Mouse (Mus musculus) stomach, postnatal 0 days (tissue): Measurements from ENCODE around the gene Spc24. TPM values are rescaled to one million over a fixed set of nuclear protein-coding genes. Genes with fewer than 3 reads are reported as not detected.
"Not testable (repeated sequence)": the region's sequence is repeated elsewhere in the genome, so short reads cannot be mapped to it uniquely, and the experiment has no call there.

ENCODE experiments used
- ATAC-seq: fragments of 200-750 bp; cut with Nextera tagmentation; 2 replicates; pipeline ENCODE4 v1.8.0; 2017; ENCODE audit not compliant: low FRiP score, low TSS enrichment
- DNase-seq: peaks from one replicate; pipeline ENCODE4 v3.0.0-alpha.2; 2016; ENCODE audit warnings: low spot score
- H3K27ac ChIP-seq: fragments of 300-500 bp; sonication (generic); replicated peaks from 2 replicates; pipeline ENCODE4 v1.5.1; 2014; ENCODE audit warnings: mild to moderate bottlenecking, control low read depth
- H3K27me3 ChIP-seq: fragments of 300-500 bp; sonication (generic); 2 replicates; pipeline ENCODE4 v1.6.1; 2014; ENCODE audit warnings: low read length; ENCODE audit not compliant: control insufficient read depth, insufficient read depth
- H3K36me3 ChIP-seq: fragments of 300-500 bp; sonication (generic); 2 replicates; pipeline ENCODE4 v1.6.1; 2014; ENCODE audit warnings: low read length, mixed read lengths; ENCODE audit not compliant: control insufficient read depth, insufficient read depth
- H3K4me1 ChIP-seq: fragments of 300-500 bp; sonication (generic); replicated peaks from 2 replicates; pipeline ENCODE4 v1.6.1; 2014; ENCODE audit warnings: antibody characterized with exemption; ENCODE audit not compliant: control insufficient read depth, insufficient read depth
- H3K4me2 ChIP-seq: fragments of 300-500 bp; sonication (generic); replicated peaks from 2 replicates; pipeline ENCODE4 v1.6.1; 2014; ENCODE audit warnings: low read depth, mild to moderate bottlenecking, control low read depth, moderate library complexity
- H3K4me3 ChIP-seq: fragments of 300-500 bp; sonication (generic); 2 replicates; pipeline ENCODE4 v1.5.1; 2014; ENCODE audit warnings: low read depth, low read length, control low read depth
- H3K9ac ChIP-seq: fragments of 300-500 bp; sonication (generic); 2 replicates; pipeline ENCODE4 v1.6.1; 2014; ENCODE audit warnings: mild to moderate bottlenecking, low read length, control low read depth, mixed read lengths
- H3K9me3 ChIP-seq: fragments of 300-500 bp; sonication (generic); 2 replicates; pipeline ENCODE4 v1.6.1; 2016; ENCODE audit warnings: low read length; ENCODE audit not compliant: control insufficient read depth
- CTCF ChIP-seq: IDR thresholded peaks from 2 replicates; pipeline ENCODE4 v1.5.1; 2016; ENCODE audit warnings: antibody characterized with exemption, low read depth, mild to moderate bottlenecking, moderate library complexity
- EP300 ChIP-seq: optimal IDR thresholded peaks from 2 replicates; pipeline ENCODE3; 2016; ENCODE audit warnings: antibody characterized with exemption
- WGBS: fragments of 180-500 bp; shearing (Covaris S2); extraction: QIAGEN DNeasy Blood & Tissue Kit; methylation state at CpG from one replicate; pipeline ENCODE4 v1.1.7; 2014; 5-methylcytosine and 5-hydroxymethylcytosine counted together
- polyA plus RNA-seq: library from polyadenylated mRNA; unstranded; fragments of >200 nt; fragmentation: Nextera tagmentation; extraction: Ambion mirVana; gene quantifications from 2 replicates; pipeline ENCODE4 v1.2.1, GENCODE M21; 2015

Gene Spc24
- polyA plus RNA-seq, 1 experiment from 2014 or later, result 31.2 TPM

GRCm38 (mm10) chr9:21781657-21782468, 21.8 kb upstream of the Spc24 start:
- Histone ChIP-seq H3K9me3 (no peaks in the 10 kb centered on the region), H3K4me1 (no peaks in the 10 kb centered on the region), H3K27ac (no peak overlapping the region), H3K9ac (no peak overlapping the region), H3K4me2 (no peak overlapping the region), H3K27me3 (no peaks in the 10 kb centered on the region), H3K4me3 (no peak overlapping the region), H3K36me3 (peaks cover 31% of the 10 kb centered on the region)
- TF ChIP-seq EP300, result no peak
- no peak for TF ChIP-seq CTCF
- no peak for DNase-seq
- 68% methylated on average over 15 of the region's 15 CpGs for WGBS
- ATAC-seq, result 0 out of 2 replicates have a peak, but pooled peaks have one; percentile 5

DNA sequence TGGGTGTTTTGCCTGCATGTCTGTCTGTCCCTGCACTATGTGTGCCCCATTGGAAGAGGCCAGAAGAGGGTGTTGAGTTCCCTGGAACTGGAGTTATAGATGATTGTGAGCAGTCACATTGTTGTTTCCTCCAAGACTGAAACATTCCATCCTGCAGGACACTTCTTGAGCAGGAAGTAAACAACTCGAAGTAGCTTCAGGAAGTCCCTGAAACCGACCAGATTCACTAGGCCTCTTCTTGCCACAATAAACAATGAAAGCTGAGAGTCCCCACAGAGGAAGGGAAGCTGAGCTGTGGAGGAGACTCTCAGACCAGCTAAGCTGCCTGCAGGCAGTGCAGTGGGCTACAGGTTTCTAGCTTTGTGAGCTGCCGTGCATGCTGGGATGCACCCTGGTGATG, 17.6 kb upstream of the Spc24 start:
- DNase-seq (no peak), ATAC-seq (no peak)
- H3K27me3 ChIP-seq, result no peaks in the 10 kb centered on the region
- 81% methylated on average over 3 of the region's 3 CpGs for WGBS
- no peak overlapping the region for H3K4me2 ChIP-seq
- TF ChIP-seq CTCF, result no peak
- TF ChIP-seq EP300, result no peak
- no peak overlapping the region for H3K4me3 ChIP-seq
- peaks cover 36% of the 10 kb centered on the region for H3K36me3 ChIP-seq
- no peaks in the 10 kb centered on the region for H3K4me1 ChIP-seq
- H3K9ac ChIP-seq, result no peak overlapping the region
- no peaks in the 10 kb centered on the region for H3K9me3 ChIP-seq
- no peak overlapping the region for H3K27ac ChIP-seq

DNA sequence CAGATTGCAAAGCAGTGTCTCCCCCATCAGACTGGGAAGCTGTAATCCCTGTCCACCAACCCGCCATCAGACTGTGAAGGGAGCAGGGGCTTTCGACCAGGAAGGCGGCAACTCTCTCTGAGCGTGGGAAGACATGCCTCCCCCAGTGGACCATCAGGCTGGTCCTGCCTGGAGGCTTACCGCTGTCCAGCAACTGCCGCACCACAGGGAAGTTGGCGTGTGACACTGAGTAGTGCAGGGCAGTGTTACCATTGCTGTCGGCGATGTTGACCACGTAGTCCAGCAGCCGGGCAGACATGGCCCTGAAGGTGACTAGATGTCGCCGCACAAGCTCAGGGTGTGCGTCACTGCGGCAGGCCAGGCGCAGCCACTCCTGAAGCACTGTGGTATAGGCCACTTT, 14.2 kb upstream of the Spc24 start:
- 95% methylated on average over 16 of the region's 16 CpGs for WGBS
- H3K36me3 ChIP-seq, result peaks cover 26% of the 10 kb centered on the region
- no peak for ATAC-seq

DNA sequence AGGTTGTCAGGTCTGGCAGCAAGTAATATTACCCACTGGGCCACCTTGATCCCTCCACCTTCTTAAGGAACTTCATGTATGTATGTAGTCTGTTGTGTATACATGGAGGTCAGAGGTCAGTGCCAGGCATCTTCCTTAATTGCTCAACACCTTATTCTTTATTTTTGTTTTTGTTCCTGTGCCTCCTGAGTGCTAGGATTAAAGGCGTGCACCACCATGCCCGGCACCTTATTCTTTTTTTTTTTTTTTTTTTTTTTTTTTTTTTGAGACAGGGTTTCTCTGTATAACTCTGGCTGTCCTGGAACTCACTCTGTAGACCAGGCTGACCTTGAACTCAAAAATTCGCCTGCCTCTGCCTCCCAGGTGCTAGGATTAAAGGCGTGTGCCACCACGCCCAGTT, 13.3 kb upstream of the Spc24 start:
- H3K27ac ChIP-seq, H3K27me3 ChIP-seq, DNase-seq, H3K4me3 ChIP-seq, H3K4me1 ChIP-seq, H3K4me2 ChIP-seq, ATAC-seq, H3K9me3 ChIP-seq, H3K9ac ChIP-seq: not testable (repeated sequence)
- peaks cover 24% of the 10 kb centered on the region for H3K36me3 ChIP-seq
- whole genome bisulfite sequencing, result 68% methylated on average over 5 of the region's 5 CpGs

More for the DNA sequence above, 14.2 kb upstream of the Spc24 start:
- TF ChIP-seq EP300, result no peak
- TF ChIP-seq CTCF, result no peak
- no peak overlapping the region for H3K4me3 ChIP-seq
- no peak overlapping the region for H3K4me2 ChIP-seq
- H3K27me3 ChIP-seq, result no peaks in the 10 kb centered on the region
- no peak overlapping the region for H3K27ac ChIP-seq
- H3K9me3 ChIP-seq, result no peaks in the 10 kb centered on the region
- H3K4me1 ChIP-seq, result no peaks in the 10 kb centered on the region
- no peak overlapping the region for H3K9ac ChIP-seq
- DNase-seq, result no peak

- no peaks in the 10 kb centered on the region for H3K27me3 ChIP-seq
- DNase-seq (no peak), ATAC-seq (no peak)
- H3K36me3 ChIP-seq, result peaks cover 18% of the 10 kb centered on the region
- no peak overlapping the region for H3K4me2 ChIP-seq
- H3K9me3 ChIP-seq, result no peaks in the 10 kb centered on the region
- H3K9ac ChIP-seq, result 0 out of 2 replicates have a peak overlapping the region, but pooled peaks have one; percentile 23
- H3K27ac ChIP-seq, result peak overlapping the region; percentile 61
- 67% methylated on average over 26 of the region's 26 CpGs for WGBS
- H3K4me3 ChIP-seq, result no peak overlapping the region
- TF ChIP-seq CTCF, result no peak
- TF ChIP-seq EP300, result no peak
- no peaks in the 10 kb centered on the region for H3K4me1 ChIP-seq
These were observed 9.6 kb upstream of the Spc24 start for GRCm38 (mm10) chr9:21769558-21770183.
